Comparison of ENCODE assay signal across 11 mouse cellular contexts in genomic region chr9:117246173-117246572, GRCm38 (mm10).
DNase-seq lines count a peak whose midpoint lies in the region; ATAC-seq and TF ChIP-seq lines count a peak whose summit lies in the region.
"Had no signal": no experiment of that assay in that cellular context is flagged by ENCODE, and none has a peak within 500 bp of the region (broad histone marks: within the 10 kb centered on the region; RNA-seq: fewer than 3 reads in every experiment).

No protein-coding gene starts in this region.

- 0 out of 2 replicates have a peak overlapping the region, but pooled peaks have one; percentile 30 for H3K27ac ChIP-seq in heart, embryonic 12.5 days (ENCODE audit: poor library complexity, severe bottlenecking)
- peak overlapping the region; percentile 57; the same call in 1 of the 2 replicates for H3K27ac ChIP-seq in kidney, postnatal 0 days
- H3K27ac ChIP-seq in limb, embryonic 14.5 days (replicated peaks; ENCODE audit: low read depth, low read length) = no peak overlapping the region

- no peaks in the 10 kb centered on the region; the same call in 1 of the 2 replicates for H3K9me3 ChIP-seq in heart, embryonic 12.5 days (replicated peaks)
- peaks cover 7% of the 10 kb centered on the region for H3K9me3 ChIP-seq in kidney, postnatal 0 days (replicated peaks; ENCODE audit: low read length)
- peaks cover 6% of the 10 kb centered on the region for H3K9me3 ChIP-seq in limb, embryonic 14.5 days (ENCODE audit: control insufficient read depth, low read length)

- H3K4me2 ChIP-seq in heart, embryonic 12.5 days = peak overlapping the region; percentile 25; the same call in 1 of the 2 replicates
- H3K4me2 ChIP-seq in kidney, postnatal 0 days (ENCODE audit: low read length) = peak overlapping the region; percentile 42; the same call in 1 of the 2 replicates
- H3K4me2 ChIP-seq in limb, embryonic 14.5 days (replicated peaks; ENCODE audit: low read depth, low read length, severe bottlenecking) = peak overlapping the region; percentile 32

- H3K4me1 ChIP-seq in heart, embryonic 12.5 days (replicated peaks) = peaks cover 34% of the 10 kb centered on the region
- H3K4me1 ChIP-seq in kidney, postnatal 0 days (replicated peaks; ENCODE audit: insufficient read depth, low read length) = peaks cover 17% of the 10 kb centered on the region
- H3K4me1 ChIP-seq in limb, embryonic 14.5 days (ENCODE audit: control insufficient read depth, insufficient read depth, low read length) = peaks cover 32% of the 10 kb centered on the region

- H3K36me3 ChIP-seq in heart, embryonic 12.5 days = peaks cover 11% of the 10 kb centered on the region
- peaks cover 5% of the 10 kb centered on the region; the same call in 1 of the 2 replicates for H3K36me3 ChIP-seq in kidney, postnatal 0 days (ENCODE audit: insufficient read depth, low read length)
- peaks cover 13% of the 10 kb centered on the region; the same call in 1 of the 2 replicates for H3K36me3 ChIP-seq in limb, embryonic 14.5 days (ENCODE audit: control insufficient read depth, insufficient read depth, low read length)

- H3K27me3 ChIP-seq in heart, embryonic 12.5 days (replicated peaks) = no peaks in the 10 kb centered on the region
- H3K27me3 ChIP-seq in kidney, postnatal 0 days (ENCODE audit: insufficient read depth, low read length) = no peaks in the 10 kb centered on the region
- H3K27me3 ChIP-seq in limb, embryonic 14.5 days (ENCODE audit: control insufficient read depth, insufficient read depth, low read length) = no peaks in the 10 kb centered on the region

- ATAC-seq in heart, embryonic 12.5 days (ENCODE audit: insufficient number of reproducible peaks, low FRiP score) = no peak
- ATAC-seq in kidney, postnatal 0 days (replicated peaks; ENCODE audit: low FRiP score, low read depth) = no peak
- peak; percentile 63 for ATAC-seq in limb, embryonic 14.5 days (ENCODE audit: low FRiP score, low read depth)
- no peak for ATAC-seq in frontal cortex, adult (ENCODE audit: low TSS enrichment)

- H3K9ac ChIP-seq in heart, embryonic 12.5 days = no peak overlapping the region
- no peak overlapping the region for H3K9ac ChIP-seq in kidney, postnatal 0 days (ENCODE audit: low read depth, low read length)
- H3K9ac ChIP-seq in limb, embryonic 14.5 days (ENCODE audit: low read depth, low read length, severe bottlenecking) = 0 out of 2 replicates have a peak overlapping the region, but pooled peaks have one; percentile 16

- TF ChIP-seq POLR2A in limb, embryonic 14.5 days (IDR thresholded peaks at IDR 0.05; ENCODE audit: borderline replicate concordance, extremely low read depth, insufficient read depth, insufficient read length) = no peak

- intact Hi-C loops in heart, postnatal 25 days (cut with DNase I) = no loop called here

- WGBS in heart, embryonic 12.5 days = 75% methylated on average over 12 of the region's 12 CpGs
- 71% methylated on average over 12 of the region's 12 CpGs for WGBS in kidney, postnatal 0 days
- 35% methylated on average over 12 of the region's 12 CpGs for WGBS in limb, embryonic 14.5 days

- no peak overlapping the region for H3K4me3 ChIP-seq in heart, embryonic 12.5 days
- no peak overlapping the region for H3K4me3 ChIP-seq in kidney, postnatal 0 days (replicated peaks; ENCODE audit: low read depth, low read length)
- no peak overlapping the region for H3K4me3 ChIP-seq in limb, embryonic 14.5 days (replicated peaks; ENCODE audit: low read length)

- DNase-seq in heart, postnatal 25 days (ENCODE audit: low spot score) = no peak
- DNase-seq in kidney, postnatal 0 days (ENCODE audit: low spot score) = peak; percentile 55
- no peak for DNase-seq in kidney, postnatal 10 days
- DNase-seq in embryo, embryonic 11 days = peak; percentile 61
- DNase-seq in limb, embryonic 14.5 days (ENCODE audit: low spot score) = peak; percentile 76
- DNase-seq in cerebellum, adult 11 months = no peak
- DNase-seq: adrenal gland, postnatal 25 days; cerebellum, adult 9-10 months; left cerebral cortex, postnatal 4 days had no signal

- TF ChIP-seq CTCF in kidney, postnatal 0 days (IDR thresholded peaks at IDR 0.05; ENCODE audit: low read depth) = no peak

Comparison
In these comparisons a context has a peak if more than half of its experiments do, and no peak if none do; other contexts are left out.
1. DNase-seq: peak in kidney, postnatal 0 days (single experiment), embryo, embryonic 11 days (single experiment) and limb, embryonic 14.5 days (single experiment); none in heart, postnatal 25 days (single experiment), kidney, postnatal 10 days (single experiment) and cerebellum, adult 11 months (single experiment).
2. Peak in every context shown above with its lines, with median percentiles within 50 percentile points of each other: H3K4me2 ChIP-seq.